Mouse (Mus musculus) frontal cortex, postnatal 36 days (tissue): ENCODE measurements around the gene Etv6.

ENCODE experiments used
- DNase-seq, 2 experiments: peaks; one replicate each; pipeline ENCODE4 v3.0.0; 2022; ENCODE audit warnings: low spot score in 2 of 2

Etv6 gene

DNA sequence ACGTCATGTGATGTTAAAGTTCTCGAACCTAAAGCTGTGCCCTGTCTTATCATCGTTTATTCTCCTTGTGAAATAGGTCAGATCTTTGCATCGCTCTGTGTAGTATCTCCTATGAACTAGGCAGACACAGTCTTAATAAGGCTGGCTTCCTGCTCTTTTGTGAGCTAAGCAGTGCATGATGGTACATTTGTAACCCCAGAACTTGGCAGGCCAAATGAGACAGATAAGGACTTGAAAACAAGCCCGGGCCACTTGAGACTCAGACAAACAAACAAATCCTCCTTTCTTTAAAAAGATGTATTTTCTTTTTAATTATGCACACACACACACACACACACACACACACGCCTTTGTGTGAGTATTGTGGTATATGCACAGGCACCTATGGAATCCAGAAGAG lies 42.5 kb downstream of the Etv6 start:
- DNase-seq, result no peak

DNA sequence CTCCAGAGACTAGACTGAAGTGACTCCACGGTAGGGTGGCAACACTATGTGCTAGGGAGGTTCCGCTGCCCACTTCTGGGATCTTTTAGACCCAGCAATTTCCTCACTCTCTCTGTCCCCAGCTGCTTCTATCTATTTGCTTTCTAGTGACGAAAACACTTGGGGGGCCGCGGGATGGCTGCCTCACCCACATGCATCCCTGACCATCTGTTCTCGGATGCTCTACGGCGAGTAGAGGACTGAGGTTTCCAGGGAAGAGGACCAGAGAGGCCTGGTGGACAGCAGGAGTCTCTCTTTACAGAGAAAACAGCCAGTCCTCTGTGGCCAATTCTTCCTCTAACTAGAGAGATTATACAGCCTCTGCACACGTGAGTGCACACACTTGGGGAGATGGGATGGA lies 43.6 kb downstream of the Etv6 start:
- peak; percentile 64 to 75 for DNase-seq

DNA sequence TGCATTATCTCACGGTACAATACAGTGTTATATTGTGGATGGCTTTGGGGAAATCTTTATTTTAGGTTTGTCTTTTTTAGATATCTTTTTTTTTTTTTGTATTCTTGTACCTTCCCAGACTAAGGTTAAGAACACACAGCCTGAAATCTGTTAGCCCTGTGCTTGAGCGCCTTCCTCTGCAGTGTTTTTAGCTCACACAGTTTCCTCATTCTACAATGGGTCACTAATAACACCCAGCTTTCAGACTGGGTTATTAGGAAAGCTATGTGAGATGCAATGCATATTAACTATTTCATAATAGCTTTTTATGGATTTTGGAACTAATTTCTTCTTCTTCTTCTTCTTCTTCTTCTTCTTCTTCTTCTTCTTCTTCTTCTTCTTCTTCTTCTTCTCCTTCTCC lies 44.1 kb downstream of the Etv6 start:
- DNase-seq, result no peak

DNA sequence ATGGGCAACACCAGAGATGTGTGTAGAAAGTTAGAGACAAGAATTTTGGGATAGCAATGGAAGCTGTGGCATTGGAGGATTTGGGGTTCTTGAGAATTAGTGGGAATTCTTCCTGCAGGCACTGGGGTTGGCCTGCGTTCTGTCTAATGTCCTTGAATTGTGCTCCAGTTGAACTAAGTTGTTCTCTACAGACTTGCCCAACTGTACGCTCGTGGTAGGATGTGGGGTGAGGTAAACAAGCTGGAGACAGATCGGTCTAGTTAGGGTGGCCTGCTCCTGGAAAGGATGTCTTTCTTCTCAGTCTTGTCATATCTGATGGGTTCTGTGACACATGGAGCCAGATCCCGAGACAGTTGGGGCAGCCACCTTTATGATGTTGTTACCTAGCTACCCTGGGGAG lies 45.4 kb downstream of the Etv6 start:
- DNase-seq, result no peak

DNA sequence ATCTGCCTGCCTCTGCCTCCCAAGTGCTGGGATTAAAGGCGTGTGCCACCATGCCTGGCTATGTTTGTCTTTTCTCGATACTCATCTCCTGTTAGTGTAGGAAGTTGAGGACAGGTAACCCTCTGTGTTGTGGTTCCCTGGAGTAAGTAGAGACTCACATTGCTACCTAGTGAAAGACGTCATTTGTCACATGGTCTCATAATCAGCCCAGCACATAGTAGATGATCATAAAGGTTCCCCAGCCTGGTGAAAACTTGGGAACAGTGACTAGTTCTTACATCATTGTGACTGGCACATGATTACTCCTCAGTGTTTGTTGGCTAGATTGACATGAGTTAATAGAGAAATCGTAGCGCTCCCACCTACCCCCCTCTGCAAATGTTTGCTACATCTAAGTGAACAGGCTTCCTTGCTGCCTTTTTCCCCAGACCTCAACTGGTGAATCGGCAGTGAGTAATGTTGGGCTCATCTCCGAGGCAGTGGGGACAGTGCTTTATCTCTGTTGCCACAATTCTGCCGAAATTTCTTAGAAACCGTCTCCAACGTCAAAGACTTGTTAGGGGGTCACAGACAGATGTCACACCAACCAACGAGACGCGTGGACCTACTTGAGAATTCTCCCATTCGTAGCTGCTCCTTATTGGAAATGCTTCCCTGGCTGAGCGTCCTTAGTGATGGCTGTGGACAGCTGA lies 46.9 kb downstream of the Etv6 start:
- no peak for DNase-seq

DNA sequence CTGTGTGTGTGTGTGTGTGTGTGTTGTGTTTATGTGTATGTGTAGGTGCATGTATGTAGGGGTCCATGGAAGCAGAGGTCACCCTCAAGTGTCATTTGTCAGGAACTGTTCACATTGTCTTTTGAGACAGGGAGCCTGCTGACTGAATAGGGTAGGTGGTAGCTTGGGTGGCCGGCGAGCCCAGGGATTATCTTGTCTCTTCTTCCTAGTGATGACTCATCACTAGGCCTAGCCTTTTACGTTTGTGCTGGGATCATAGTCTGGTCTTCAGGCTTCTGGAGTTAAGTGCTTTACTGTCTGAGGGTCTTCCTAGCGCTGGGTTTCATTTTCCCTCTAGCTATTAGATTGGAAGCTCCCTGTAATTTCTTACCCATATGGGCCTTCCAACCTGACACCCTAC lies 47.9 kb downstream of the Etv6 start:
- DNase-seq, result no peak

DNA sequence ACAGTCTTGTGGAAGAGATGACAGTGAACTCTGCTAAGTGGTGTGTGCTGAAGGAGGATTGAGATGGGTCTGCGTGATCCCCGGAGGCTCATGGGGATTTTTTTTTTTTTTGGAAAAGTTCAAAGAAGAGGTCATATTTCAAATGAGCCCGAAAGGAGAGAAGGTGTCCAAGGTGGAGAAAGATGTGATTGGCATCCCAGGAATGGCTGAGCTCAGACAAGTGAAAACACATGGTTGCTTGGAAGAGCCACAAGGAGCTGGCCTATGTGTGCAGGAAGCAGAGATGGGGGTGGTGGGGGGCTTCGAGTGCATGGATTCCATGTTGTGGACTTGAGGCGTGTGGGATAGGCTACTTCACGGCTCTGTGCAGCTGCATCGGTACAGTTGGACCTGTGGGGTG lies 50.9 kb downstream of the Etv6 start:
- no peak for DNase-seq

DNA sequence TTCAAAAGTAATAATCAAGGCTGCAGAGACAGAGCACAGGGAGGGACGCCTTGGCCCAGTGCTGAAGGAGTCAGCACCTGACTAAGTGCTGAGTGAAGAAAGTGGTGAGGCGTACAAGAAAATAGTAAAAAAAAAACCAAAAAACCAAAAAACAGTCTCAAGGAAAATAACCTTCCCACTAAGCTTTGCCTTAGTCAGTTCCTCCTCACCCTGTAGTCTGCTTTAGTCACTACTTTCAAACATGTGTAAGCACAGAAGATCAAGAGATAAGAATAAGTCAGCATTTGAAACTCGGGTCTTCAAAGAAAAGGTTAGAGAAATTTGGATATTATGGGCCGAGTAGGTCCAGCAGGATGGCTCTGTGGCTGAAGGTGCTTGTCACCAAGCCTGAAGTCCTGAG lies 52.2 kb downstream of the Etv6 start:
- DNase-seq, result no peak

DNA sequence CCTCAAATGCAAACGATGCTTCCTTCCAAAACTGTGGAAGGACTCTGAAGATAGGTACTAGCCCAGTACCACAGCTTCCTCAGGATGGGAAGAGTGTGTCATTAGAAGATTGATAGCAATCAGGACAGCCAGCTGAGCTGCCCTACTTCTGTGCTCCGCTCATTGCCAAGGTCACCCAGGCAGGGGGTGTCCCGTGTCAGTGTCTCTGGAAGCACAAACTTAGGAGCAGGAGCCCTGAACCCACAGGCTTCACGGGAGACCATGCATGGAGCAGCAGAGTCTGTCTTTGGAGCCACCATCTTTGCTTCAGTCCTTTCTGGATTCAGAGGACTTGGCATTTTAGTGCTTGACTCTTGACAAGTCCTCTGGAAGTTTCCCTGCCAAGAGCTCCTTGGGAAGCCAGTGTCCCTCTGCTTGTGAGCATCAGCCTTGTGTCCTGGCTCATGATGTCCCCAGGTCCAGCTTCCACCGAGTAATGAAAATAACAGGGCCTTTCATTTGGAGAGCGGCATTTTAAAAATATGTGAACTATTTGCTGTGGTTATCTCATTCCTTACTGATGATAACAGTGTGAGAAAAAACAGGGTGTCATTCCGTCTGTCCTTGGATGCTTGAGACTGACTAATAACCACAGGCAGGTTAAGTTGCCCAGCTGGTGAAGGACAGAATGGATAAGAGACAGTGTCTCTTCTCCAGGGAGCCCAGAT lies 54.3 kb downstream of the Etv6 start:
- no peak for DNase-seq

DNA sequence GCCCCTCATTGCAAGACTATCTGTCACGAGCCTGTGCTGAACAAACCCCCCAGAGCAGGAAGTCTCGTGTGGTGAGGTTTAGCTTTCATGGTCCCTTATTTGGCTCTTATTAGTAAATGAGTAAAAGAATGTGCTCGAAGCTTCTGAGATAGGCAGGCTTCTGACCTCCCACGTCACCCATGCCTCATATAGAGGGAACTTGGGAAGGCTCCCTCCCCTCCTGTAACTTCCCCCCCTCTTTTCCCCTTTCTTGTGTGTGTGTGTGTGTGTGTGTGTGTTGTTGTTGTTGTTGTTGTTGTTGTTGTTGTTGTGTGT lies 54.8 kb downstream of the Etv6 start:
- DNase-seq, result no peak

DNA sequence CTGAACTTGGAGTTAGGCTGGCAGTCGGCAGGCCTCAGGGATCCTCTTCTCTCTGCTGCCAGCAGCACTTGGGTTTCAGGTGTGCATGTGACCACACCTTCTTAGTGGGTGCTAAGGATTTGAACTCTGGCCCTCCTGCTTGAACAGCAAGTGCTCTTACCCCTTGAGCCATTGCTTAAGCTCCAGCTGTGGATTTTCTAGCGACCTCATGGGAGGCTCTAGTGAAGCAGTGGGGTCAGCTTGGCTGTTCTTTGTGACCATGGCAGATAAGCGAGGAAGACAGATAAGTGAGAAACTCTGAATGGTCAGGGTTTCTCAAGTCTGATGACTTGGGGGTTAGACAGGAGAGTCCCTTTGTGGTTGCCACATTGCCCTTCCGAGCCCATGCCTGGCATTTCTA lies 55.4 kb downstream of the Etv6 start:
- DNase-seq, result no peak

DNA sequence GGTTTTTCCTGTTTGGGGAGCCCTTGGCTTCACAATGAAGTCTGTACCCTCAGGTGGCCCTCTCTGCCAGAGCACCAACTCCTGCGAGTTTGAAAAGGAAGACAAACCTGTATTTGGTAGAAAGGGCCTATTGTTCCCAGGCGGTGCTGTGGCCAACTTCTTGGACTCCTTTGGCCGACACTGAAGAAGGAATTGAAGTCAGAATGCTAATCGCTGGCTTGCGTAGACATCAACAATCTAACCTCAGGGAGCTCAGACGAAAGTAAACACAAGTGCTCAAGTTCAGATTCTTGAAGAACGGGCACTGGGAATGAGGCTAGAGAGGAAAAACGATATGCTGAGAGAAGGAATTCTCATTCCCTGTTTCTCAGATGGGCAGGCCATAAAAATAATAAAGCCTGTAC lies 55.9 kb downstream of the Etv6 start:
- DNase-seq, result no peak

DNA sequence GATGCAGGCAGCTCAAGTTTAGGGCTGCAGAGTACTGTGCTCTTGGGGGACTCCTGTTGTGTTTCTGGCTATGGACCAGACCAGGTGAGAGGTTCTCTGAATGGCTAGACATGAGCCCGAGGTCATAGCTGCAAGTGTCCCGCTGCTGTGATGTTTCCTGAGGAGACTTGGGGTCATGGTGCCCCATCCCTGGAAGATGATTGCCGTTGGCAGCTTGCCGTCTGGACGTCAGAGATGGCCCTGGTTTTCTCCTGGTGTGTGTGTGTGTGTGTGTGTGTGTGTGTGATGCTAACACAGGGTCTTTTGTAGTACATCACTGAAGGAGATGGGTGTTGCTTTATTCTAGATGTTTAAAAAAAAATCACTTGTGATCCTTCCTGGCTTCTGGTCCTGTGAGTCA lies 58.6 kb downstream of the Etv6 start:
- no peak for DNase-seq

DNA sequence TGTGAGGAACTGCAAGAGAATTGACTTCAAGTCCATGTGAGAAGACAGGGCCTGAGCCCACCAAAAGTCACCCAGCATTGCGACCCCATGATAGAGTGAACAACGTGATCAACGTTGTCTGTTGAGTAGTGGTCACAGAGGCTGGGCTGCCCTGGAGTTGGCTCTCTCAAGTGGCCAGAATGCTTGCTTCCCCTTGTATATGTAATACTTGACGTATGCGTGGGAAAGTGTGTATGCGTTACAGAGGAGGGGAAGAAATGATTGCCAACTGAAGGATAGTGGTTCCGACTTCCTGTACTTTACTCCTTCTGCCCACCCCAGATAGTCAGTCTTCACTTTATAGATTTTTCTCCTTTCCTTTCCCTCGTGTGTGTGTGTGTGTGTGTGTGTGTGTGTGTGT lies 59.1 kb downstream of the Etv6 start:
- no peak for DNase-seq

DNA sequence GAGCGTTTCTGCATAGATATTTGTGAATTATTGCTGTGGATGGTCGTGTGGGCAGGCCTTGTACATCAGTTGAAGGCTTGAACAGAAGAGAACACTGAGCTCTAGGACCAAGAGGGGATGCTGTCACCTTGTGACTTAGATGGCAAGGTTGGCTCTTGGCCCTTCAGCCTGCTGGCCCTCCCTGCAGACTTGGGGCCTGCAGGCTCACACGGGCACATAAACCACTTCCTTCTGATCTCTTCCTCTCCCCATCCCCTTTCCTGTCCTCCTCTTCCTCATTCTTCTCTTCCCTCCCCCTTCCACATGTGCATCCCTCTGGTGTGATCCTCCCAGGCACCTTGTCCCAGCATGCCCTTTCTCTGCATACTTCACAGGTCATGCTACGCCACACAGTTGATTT lies 60.1 kb downstream of the Etv6 start:
- DNase-seq, result no peak

DNA sequence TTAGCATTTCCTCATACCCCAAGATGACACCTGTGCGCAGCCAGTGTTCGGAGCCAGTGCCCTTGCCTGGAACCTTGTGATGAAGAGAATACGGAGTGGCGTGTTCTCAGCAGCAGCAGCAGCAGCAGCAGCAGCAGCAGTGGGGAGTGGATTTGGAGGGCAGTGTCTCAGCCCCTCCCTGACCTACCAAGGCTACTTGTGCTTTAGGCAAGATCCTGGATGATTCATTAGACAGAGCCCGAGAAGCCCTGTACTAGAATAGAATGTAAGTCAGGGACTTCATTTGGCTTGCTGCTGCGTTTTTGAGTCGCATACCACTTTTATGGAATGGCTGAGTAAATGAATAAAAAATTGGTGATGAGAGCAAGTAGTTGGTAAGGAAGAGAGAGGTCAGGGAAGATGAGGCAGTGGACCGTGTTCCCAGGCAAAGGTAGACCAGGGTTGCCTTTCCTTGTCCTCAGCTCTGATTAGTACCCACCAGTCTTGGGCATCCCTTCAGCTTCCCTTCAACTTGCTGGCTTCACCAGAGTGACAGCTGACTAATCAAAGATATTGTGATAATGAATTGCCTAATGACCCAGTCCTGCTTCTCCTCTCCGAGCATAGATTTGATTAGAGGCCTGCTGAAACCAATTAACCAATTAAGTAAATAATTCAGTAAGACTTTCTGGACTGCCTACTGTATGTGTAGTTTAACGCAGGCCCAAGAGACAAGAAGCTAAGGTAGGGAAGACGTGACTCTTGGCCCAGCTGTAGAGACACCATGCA lies 64.7 kb downstream of the Etv6 start:
- no peak for DNase-seq

DNA sequence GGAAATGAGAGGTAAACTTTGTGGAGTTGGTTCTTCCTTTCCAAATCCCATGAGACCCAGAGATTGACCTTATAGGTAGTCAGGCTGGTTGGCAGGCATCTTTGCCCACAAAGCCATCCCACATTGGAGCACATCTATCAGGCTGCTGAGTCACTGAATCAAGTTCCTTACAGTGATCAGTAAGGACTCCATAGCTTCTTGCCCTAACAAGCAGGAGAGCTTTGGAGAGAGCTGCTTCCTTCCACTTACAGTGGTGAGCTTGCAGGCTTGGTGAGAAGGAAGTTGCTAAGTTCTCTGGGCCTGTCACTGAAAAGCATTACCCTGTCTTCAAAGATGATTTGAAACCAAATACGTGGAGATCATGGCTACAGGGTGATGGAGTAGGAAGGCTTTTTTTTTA lies 66.9 kb downstream of the Etv6 start:
- DNase-seq, result no peak

DNA sequence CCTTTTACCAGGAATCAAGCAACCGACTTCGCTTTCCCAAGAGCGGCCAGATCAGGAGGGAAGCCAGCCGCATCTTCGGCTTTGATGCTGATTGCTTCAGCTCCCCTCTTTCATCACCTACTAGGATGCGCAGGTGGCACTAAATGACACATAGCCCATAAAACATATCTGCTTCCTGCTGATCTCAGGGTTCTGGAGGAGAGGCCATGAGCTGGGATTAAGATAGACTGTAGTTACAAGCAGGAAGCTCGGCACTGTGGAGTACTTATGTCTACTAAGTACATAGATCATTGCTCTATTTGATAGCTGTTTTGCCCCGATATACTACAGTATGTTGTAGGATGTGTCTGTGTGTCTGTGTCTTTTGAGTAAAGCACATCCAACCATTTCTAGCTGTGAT lies 68.0 kb downstream of the Etv6 start:
- DNase-seq, result no peak

DNA sequence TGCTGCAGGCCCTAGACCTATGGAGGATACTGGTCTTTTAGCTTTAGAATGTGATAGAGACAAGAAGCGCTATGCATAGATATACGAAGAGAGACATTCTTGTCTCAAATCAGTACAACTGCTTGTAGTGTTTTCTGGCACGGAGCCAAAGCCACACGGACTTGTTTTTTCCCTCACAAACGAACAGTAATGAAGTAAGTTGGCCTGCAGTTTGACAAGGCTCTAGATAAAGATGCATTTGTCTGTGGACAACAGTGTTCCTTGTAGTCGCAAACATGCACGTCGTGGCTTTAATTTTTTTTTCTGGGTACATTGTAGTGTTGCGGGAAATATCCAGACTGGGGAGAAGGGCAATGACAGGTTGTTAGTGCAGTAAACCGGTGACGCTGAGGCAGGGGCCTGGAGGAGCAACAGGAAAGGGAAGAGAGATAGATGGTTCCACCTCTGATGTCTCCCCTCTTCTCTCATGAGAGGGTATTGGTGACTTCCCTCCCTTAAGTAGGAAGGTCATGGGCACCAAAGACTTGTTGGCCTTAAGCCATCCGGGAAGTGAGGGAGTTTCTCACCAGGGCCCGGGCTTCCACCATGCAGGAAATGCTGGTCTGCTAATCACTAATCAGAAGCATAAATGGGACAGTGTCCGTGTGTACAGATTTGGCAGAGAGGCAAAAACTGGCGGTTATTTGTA lies 70.2 kb downstream of the Etv6 start:
- no peak for DNase-seq

DNA sequence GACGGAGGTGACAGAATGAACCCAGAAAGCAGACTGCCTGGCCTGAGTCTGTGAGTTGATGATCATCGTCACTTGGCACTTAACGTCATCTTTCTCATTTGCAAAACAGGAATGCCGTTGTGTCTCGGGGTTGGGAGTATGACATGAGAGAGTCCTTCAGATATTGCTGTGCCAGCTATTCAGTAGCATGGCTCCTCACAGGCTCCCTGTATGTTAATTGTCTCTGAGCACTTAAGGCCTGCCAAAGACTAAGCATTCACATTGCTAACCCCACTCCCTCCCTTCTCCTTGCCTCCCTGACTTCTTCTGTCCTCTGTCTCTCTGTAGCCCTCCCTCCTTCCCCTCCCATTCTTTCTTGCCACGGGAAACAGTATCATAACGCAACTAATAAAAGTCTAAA lies 72.2 kb downstream of the Etv6 start:
- DNase-seq, result no peak

DNA sequence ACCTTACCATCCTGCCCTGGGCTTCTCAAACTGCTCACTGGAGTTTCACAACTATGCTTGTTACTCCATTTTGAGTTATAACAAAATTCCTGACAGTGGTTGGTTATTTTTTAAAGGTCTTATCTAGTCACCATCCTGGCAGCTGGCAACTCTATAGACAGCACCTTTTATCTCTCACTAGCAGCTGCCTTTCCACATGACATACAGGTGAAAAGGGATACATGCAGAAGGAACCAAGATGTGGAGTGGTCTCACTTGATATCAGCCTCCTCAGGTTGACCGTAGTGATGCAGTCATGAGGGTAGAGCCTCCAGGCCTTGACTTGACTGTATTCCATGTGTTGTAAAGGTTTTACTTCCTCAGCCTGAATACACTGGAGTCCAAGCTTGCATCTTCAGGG lies 74.2 kb downstream of the Etv6 start:
- no peak for DNase-seq

DNA sequence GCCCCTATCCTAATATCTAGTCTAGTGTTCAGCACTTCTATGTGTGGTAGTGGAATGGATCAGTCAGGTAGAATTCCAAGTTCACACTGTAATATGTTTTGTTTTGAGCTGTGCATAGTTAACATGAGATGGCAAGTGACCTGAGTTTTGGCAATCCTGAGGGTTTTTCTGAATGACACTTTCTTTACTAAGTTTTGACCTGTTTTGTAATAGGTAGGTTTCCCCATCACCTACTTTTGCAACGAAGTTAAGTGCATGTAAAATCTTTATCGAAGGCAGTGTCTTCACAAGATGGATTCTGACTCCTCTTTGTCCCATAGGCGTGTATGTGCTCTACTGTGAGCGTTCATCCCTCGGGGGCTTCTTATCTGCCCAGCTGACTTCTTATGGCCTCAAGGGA lies 74.7 kb downstream of the Etv6 start:
- no peak for DNase-seq

DNA sequence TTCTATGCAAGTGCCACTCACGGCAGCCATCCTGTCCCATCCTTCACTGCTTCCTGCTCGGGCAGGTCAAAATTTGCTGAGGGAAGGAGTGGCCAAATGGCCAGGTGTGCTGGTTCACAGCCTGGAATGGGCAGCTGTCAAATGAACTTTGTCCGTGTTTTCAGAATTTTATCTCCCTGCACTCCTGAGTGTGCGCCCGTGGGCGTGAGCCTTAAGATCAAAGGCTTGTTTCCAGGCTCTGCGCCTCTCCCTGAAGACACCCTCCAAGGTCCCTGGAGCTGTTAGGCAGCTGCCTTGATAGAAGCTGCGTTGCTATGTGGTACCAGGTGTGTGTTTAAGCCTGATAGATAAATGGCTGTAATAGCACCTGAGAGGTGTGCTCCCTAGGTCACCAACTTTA lies 76.1 kb downstream of the Etv6 start:
- DNase-seq, result no peak
